Mouse (Mus musculus) adrenal gland, postnatal 36 days (tissue): ENCODE data around the gene Cfap73. TPM values are rescaled to one million over a fixed set of nuclear protein-coding genes. Genes with fewer than 3 reads are reported as not detected.

Source experiments
- DNase-seq, 2 experiments: peaks; one replicate each; pipeline ENCODE4 v3.0.0; 2021; ENCODE audit warnings: mixed read lengths in 1 of 2
- total RNA-seq, 2 experiments: library from RNA; stranded (reverse); gene quantifications; 2 replicates each; pipeline ENCODE4 v1.2.3; 2021

Cfap73 gene
- total RNA-seq, 2 experiments from 2014 or later: 2.0 TPM; not detected in 1

GRCm38 (mm10) chr5:120612822-120613604 lies 21.0 kb downstream of the Cfap73 start:
- peak; percentile 100 for DNase-seq

- DNase-seq: peak; percentile 96 to 97
Measured at GRCm38 (mm10) chr5:120612442-120612821, 21.6 kb downstream of the Cfap73 start, which contains the start of the genes Rita1 and Ddx54. Gene Rita1, minus strand, starts transcription at chr5:120612589. Gene Ddx54, plus strand, starts transcription at chr5:120612739.

- DNase-seq: no peak
Measured at GRCm38 (mm10) chr5:120611416-120611815, 22.6 kb downstream of the Cfap73 start.

- no peak for DNase-seq
Measured at GRCm38 (mm10) chr5:120610906-120611305, 23.1 kb downstream of the Cfap73 start.

GRCm38 (mm10) chr5:120609246-120609775 lies 24.7 kb downstream of the Cfap73 start:
- no peak for DNase-seq

- DNase-seq: no peak
Measured at GRCm38 (mm10) chr5:120607335-120607734, 26.7 kb downstream of the Cfap73 start.

GRCm38 (mm10) chr5:120606590-120607200 lies 27.3 kb downstream of the Cfap73 start:
- DNase-seq: no peak

- peak; percentile 90 to 92 for DNase-seq
Measured at GRCm38 (mm10) chr5:120605688-120606087, 28.3 kb downstream of the Cfap73 start.

- DNase-seq: no peak
Measured at GRCm38 (mm10) chr5:120605241-120605661, 28.8 kb downstream of the Cfap73 start.

- peak; percentile 87 to 90 for DNase-seq
Measured at GRCm38 (mm10) chr5:120604839-120605238, 29.2 kb downstream of the Cfap73 start.

- DNase-seq: no peak
Measured at GRCm38 (mm10) chr5:120603515-120603914, 30.5 kb downstream of the Cfap73 start.

GRCm38 (mm10) chr5:120602210-120602609 lies 31.8 kb downstream of the Cfap73 start:
- no peak for DNase-seq

GRCm38 (mm10) chr5:120600946-120601668 lies 32.9 kb downstream of the Cfap73 start:
- DNase-seq: peak in 1 of 2 experiments; percentile 59

GRCm38 (mm10) chr5:120599625-120600024 lies 34.4 kb downstream of the Cfap73 start:
- DNase-seq: no peak

GRCm38 (mm10) chr5:120594485-120594884 lies 39.5 kb downstream of the Cfap73 start:
- no peak for DNase-seq

- no peak for DNase-seq
Measured at GRCm38 (mm10) chr5:120592141-120592540, 41.9 kb downstream of the Cfap73 start.

- peak in 1 of 2 experiments; percentile 47 for DNase-seq
Measured at GRCm38 (mm10) chr5:120590356-120591010, 43.6 kb downstream of the Cfap73 start.

- DNase-seq: peak; percentile 99 to 100
Measured at GRCm38 (mm10) chr5:120588569-120589094, 45.4 kb downstream of the Cfap73 start, which contains the start of the genes Tpcn1 and Iqcd. Gene Tpcn1, minus strand, starts transcription at chr5:120588673. Gene Iqcd, plus strand, starts transcription at chr5:120589016.

GRCm38 (mm10) chr5:120587940-120588568 lies 46.0 kb downstream of the Cfap73 start:
- DNase-seq: peak in 1 of 2 experiments; percentile 41

- DNase-seq: no peak
Measured at GRCm38 (mm10) chr5:120587616-120587926, 46.5 kb downstream of the Cfap73 start.
